Mouse (Mus musculus): ENCODE measurements around the gene Rpl23a. TPM values are rescaled to one million over a fixed set of nuclear protein-coding genes. Genes with fewer than 3 reads are reported as not detected.
A peak's percentile ranks its signal among the peaks of the same experiment; 100 is the strongest.

Gene Rpl23a
- polyA plus RNA-seq, 1 experiment from 2014 or later: 768 TPM

DNA sequence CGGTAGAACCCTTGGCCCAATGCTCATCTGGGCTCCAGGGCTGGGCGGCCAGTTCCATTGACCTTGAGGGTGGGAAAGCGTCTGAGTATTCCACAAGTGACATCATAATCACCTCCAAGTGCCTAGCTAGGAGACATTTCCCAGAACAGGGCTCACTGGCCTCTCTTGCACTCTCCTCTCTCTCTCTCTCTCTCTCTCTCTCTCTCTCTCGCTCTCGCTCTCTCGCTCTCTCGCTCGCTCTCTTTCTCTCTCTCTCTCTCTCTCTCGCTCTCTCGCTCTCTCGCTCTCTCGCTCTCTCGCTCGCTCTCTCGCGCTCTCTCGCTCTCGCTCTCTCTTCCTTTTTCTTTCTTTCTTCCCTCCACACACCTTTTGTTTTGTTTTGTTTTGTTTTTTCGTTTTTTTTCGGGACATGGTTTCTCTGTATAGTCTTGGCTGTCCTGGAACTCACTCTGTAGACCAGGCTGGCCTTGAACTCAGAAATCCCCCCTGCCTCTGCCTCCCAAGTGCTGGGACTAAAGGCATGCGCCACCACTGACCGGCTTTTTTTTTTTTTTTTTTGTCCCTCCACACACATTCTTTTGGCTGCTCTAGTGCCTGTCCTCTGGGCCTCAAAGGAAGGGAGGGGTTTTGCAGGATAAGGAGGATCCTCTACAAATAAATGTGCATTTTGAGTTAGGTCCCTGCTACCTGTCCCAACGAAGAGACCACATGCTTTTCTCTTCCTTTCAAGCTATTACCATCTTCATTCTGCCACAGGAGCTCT lies 11.9 kb upstream of the Rpl23a start:
- no peaks in the 10 kb centered on the region for H3K9me3 ChIP-seq (ENCODE audit: control insufficient read depth)
- 0 out of 2 replicates have a peak, but pooled peaks cover 3% of the 10 kb centered on the region for H3K27me3 ChIP-seq (replicated peaks; ENCODE audit: control insufficient read depth, insufficient read depth, low read length)
- no peak for ATAC-seq
- no peaks in the 10 kb centered on the region for H3K36me3 ChIP-seq (ENCODE audit: control insufficient read depth, insufficient read depth)
- H3K9ac ChIP-seq (ENCODE audit: low read depth, low read length): peak overlapping the region; percentile 38; the same call in 1 of the 2 replicates
- WGBS: 60% methylated on average over 23 of the region's 23 CpGs
- peak overlapping the region; percentile 57 for H3K4me3 ChIP-seq (ENCODE audit: low read depth, low read length)
- H3K27ac ChIP-seq (ENCODE audit: low read depth, low read length): no peak overlapping the region
- no peak for TF ChIP-seq CTCF (IDR thresholded peaks at IDR 0.05; ENCODE audit: low read depth)
- 0 out of 2 replicates have a peak, but pooled peaks cover 3% of the 10 kb centered on the region for H3K4me1 ChIP-seq (replicated peaks; ENCODE audit: control insufficient read depth, insufficient read depth, low read length)
- H3K4me2 ChIP-seq (replicated peaks; ENCODE audit: low read depth): peak overlapping the region; percentile 85

DNA sequence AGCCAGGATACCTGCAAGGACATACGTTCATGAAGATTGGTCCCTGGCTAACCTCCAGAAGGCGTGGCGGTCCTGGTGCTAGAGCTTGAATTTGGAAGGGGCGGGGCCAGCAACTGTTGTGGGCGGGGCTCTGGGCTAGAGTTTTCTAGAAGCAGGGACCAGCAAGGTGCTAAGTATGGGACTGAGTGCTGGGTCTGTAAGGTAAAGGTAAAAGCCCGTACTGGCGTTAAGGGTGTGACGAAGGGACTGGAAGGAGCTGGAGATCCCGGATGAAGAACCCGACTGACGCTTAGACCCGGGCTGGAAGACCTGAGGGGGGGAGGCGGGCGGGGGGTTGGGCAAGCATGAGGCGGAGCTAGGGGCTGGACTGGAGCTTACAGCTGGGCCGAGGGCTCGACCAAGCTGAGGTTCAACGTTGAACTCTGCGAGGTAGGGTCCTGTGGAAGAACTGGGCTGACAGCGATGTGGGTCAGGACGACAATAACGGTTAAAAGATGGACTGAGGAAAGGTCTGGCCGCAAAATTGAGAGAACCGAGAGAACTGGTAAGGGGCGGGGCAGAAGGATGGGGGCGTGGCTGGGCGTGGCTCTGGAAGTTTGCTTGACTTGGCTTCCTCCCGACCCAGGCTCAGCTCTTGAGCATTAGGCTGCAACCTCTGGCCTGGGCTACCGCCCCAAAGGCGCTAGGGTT lies 11.2 kb upstream of the Rpl23a start:
- TF ChIP-seq CTCF (IDR thresholded peaks at IDR 0.05; ENCODE audit: low read depth): no peak
- H3K27me3 ChIP-seq (replicated peaks; ENCODE audit: control insufficient read depth, insufficient read depth, low read length): peaks cover 3% of the 10 kb centered on the region; the same call in 1 of the 2 replicates
- peak; percentile 59 for ATAC-seq
- peak overlapping the region; percentile 57 for H3K4me3 ChIP-seq (ENCODE audit: low read depth, low read length)
- no peaks in the 10 kb centered on the region for H3K9me3 ChIP-seq (ENCODE audit: control insufficient read depth)
- no peaks in the 10 kb centered on the region for H3K36me3 ChIP-seq (ENCODE audit: control insufficient read depth, insufficient read depth)
- peak overlapping the region; percentile 38; the same call in 1 of the 2 replicates for H3K9ac ChIP-seq (ENCODE audit: low read depth, low read length)
- no peak overlapping the region for H3K27ac ChIP-seq (ENCODE audit: low read depth, low read length)
- H3K4me1 ChIP-seq (replicated peaks; ENCODE audit: control insufficient read depth, insufficient read depth, low read length): peaks cover 7% of the 10 kb centered on the region; the same call in 1 of the 2 replicates
- peak overlapping the region; percentile 85 for H3K4me2 ChIP-seq (replicated peaks; ENCODE audit: low read depth)
- WGBS: 3% methylated on average over 30 of the region's 30 CpGs

DNA sequence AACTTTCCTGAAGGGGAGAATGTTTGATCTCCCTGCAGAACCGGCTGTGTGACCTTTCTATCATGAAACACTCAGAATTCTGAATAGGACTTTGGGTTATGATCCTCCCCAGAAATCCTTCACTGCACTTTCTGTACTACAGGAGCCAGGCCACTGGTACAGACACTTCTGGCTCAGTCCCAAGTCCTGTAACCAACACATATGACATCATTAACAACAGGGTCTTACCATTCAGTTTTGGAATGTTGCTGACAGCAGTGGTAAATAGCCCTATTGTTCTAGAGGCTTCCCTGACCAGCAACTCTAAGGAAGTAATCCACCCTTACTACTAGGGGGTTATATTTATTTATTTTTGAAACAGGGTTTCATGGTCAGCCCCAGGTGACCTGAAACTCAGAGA lies 9.7 kb upstream of the Rpl23a start, which contains the start of gene Proca1:
Gene Proca1, plus strand, starts transcription at position 280 of the 400 bp plus-strand sequence.
- Histone ChIP-seq H3K27ac (ENCODE audit: low read depth, low read length) (no peak within 1 kb of the TSS), H3K4me1 (replicated peaks; ENCODE audit: control insufficient read depth, insufficient read depth, low read length) (peaks cover 7% of the 10 kb centered on the region; the same call in 1 of the 2 replicates), H3K9me3 (ENCODE audit: control insufficient read depth) (no peaks in the 10 kb centered on the region), H3K36me3 (ENCODE audit: control insufficient read depth, insufficient read depth) (no peaks in the 10 kb centered on the region), H3K4me3 (ENCODE audit: low read depth, low read length) (peak within 1 kb of the TSS; percentile 57), H3K4me2 (replicated peaks; ENCODE audit: low read depth) (peak within 1 kb of the TSS; percentile 85), H3K9ac (ENCODE audit: low read depth, low read length) (no peak within 1 kb of the TSS), H3K27me3 (replicated peaks; ENCODE audit: control insufficient read depth, insufficient read depth, low read length) (peaks cover 3% of the 10 kb centered on the region; the same call in 1 of the 2 replicates)
- no peak for ATAC-seq
- TF ChIP-seq CTCF (IDR thresholded peaks at IDR 0.05; ENCODE audit: low read depth): no peak
- WGBS: 50% methylated on average over 1 of the region's 1 CpGs

DNA sequence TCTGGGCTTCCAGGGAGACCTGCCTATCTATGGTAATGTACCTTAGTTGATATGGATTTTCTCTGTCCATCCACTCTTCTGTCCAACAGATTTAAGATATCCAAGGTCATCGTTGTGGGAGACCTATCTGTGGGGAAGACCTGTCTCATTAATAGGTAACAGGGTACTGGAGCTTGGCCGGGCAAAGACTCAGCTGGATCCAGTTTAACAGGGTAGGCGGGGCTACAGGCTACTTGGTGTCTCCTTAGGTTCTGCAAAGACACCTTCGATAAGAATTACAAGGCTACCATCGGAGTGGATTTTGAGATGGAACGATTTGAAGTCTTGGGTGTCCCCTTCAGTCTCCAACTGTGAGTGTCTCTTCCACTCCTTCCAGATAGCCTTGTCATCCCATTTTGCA lies 6.7 kb upstream of the Rpl23a start:
- Histone ChIP-seq H3K9ac (ENCODE audit: low read depth, low read length) (no peak overlapping the region), H3K4me1 (replicated peaks; ENCODE audit: control insufficient read depth, insufficient read depth, low read length) (peaks cover 7% of the 10 kb centered on the region; the same call in 1 of the 2 replicates), H3K4me3 (ENCODE audit: low read depth, low read length) (peak overlapping the region; percentile 68), H3K27me3 (replicated peaks; ENCODE audit: control insufficient read depth, insufficient read depth, low read length) (peaks cover 3% of the 10 kb centered on the region; the same call in 1 of the 2 replicates), H3K4me2 (replicated peaks; ENCODE audit: low read depth) (peak overlapping the region; percentile 94), H3K27ac (ENCODE audit: low read depth, low read length) (no peak overlapping the region), H3K9me3 (ENCODE audit: control insufficient read depth) (no peaks in the 10 kb centered on the region), H3K36me3 (ENCODE audit: control insufficient read depth, insufficient read depth) (no peaks in the 10 kb centered on the region)
- no peak for TF ChIP-seq CTCF (IDR thresholded peaks at IDR 0.05; ENCODE audit: low read depth)
- WGBS: 40% methylated on average over 6 of the region's 6 CpGs
- ATAC-seq: no peak

DNA sequence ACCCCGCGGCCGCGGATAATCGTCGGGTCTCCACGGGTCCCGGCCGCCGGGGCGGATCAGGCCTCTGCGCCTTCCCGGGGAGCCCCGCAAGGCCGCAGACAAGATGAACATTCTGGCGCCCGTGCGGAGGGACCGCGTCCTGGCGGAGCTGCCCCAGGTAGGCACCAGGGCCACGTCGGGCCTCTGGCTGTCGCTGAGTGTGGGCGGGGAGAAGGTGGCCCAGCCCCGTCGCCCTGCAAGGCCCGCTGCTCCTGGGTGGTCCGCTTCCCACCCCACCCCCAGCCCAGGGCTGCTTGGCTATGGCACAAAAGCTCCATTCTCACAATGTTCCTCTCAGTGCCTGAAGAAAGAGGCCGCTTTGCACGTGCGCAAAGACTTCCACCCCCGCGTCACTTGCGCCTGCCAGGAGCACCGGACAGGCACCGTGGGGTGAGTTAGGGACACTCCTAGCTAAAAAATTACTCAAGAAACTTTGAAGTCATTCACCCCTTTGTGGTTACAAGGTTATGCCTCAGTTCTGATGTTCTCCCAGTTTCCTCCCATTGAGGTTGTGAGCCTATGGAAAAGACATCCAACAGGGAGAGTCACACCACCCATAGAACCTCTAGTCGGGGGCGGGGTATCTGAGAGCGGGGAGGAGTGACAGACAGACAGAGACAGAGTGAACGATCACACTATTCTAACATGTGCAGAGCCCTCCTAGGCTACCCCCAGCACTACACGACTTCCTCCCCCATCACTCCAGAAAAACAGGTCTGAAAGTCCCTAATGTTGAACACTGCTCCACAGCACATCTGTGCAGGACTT lies 6.1 kb upstream of the Rpl23a start:
- WGBS: 1% methylated on average over 38 of the region's 42 CpGs
- peak overlapping the region; percentile 85 for H3K27ac ChIP-seq (ENCODE audit: low read depth, low read length)
- peak overlapping the region; percentile 68 for H3K4me3 ChIP-seq (ENCODE audit: low read depth, low read length)

More for the DNA sequence above, 6.1 kb upstream of the Rpl23a start:
- TF ChIP-seq CTCF (IDR thresholded peaks at IDR 0.05; ENCODE audit: low read depth): no peak
- no peaks in the 10 kb centered on the region for H3K9me3 ChIP-seq (ENCODE audit: control insufficient read depth)
- H3K36me3 ChIP-seq (ENCODE audit: control insufficient read depth, insufficient read depth): no peaks in the 10 kb centered on the region
- peaks cover 3% of the 10 kb centered on the region; the same call in 1 of the 2 replicates for H3K27me3 ChIP-seq (replicated peaks; ENCODE audit: control insufficient read depth, insufficient read depth, low read length)
- peak; percentile 31 for ATAC-seq
- H3K4me2 ChIP-seq (replicated peaks; ENCODE audit: low read depth): peak overlapping the region; percentile 94
- H3K4me1 ChIP-seq (replicated peaks; ENCODE audit: control insufficient read depth, insufficient read depth, low read length): peaks cover 5% of the 10 kb centered on the region; the same call in 1 of the 2 replicates
- peak overlapping the region; percentile 78 for H3K9ac ChIP-seq (ENCODE audit: low read depth, low read length)
